Mouse (Mus musculus) spleen, postnatal 14 days (tissue): ENCODE measurements around the gene Atp6v1fnb.

Experiments used
- DNase-seq, 2 experiments: peaks; one replicate each; pipeline ENCODE4 v3.0.0; 2021 to 2022; ENCODE audit warnings: low spot score in 2 of 2

The Atp6v1fnb gene

DNA sequence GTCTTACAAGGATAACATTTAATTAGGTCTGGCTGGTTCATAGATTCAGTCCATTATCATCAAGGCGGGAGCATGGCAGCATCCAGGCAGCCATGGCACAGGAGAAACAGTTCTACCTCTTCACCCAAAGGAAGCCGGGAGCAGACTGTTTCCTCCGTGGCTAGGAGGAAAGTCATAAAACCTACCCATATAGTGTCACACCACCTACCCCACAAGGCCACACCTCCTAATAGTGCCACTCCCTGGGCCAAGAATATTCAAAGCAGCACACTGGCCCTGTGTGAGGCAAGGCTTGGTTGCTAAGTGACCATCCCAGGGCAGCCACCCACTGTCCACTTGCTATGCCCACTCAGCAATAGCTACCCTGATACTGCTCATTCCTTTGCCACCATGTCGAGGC lies at the start of gene Atp6v1fnb:
Gene Atp6v1fnb, plus strand, starts transcription at position 301 of the 400 bp plus-strand sequence.
- DNase-seq = no peak

DNA sequence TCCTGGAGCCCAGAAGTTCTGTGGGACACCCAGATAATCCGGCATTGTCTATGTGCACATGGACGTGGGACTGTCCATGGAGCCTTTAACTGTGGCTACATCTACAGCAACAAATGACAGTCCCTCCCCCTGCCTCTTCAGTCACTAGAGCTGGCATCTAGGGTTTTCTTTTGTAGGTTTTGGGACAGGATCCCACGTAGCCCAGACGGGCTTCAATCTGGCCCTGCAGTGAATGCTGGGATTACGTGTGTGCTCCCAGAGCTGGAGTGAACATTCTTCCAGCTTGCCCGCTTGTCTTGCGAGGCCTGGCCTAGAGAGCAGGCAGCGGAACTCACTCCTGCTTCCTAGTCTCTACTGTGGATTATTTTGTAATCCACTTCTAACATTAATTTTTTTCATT lies 46.1 kb upstream of the Atp6v1fnb start:
- DNase-seq = no peak

DNA sequence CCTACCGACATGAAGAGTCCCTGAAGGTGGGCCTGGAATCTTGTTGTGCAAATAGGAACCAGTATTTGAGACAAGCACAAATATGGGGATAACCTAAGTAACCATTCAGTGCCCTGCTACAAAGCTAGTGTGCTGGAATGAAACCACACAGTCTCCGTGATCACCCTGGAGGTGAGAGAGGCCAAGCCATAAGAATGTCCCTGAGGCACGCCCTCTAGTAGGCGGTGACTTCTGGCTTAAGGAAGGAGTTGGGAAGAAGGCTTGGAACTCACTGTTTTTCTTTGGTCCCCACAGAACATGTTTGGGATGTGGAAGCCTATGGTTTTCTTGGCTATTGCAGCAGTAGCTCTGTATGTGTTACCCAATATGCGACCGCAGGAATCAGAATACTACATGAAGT lies 44.9 kb upstream of the Atp6v1fnb start:
- DNase-seq = no peak

DNA sequence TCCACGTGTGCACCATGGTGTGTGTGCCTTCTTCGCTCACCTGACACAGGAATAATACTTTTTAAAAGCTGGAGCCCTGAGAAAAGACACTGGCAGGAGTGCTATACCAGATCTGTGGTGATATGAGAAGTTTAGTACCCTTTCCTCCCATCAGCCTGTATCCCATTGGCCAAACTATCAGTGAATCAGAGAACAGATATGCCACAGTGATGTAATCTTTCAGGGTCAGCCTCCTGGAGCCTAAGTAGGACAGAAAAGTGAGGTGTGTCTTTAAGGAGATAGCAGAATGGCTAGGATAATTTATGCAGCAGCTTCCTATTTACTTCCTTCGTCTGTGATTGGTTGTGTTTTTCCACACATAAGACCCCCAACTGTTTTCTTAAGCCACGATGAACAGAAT lies 43.1 kb upstream of the Atp6v1fnb start:
- no peak for DNase-seq

DNA sequence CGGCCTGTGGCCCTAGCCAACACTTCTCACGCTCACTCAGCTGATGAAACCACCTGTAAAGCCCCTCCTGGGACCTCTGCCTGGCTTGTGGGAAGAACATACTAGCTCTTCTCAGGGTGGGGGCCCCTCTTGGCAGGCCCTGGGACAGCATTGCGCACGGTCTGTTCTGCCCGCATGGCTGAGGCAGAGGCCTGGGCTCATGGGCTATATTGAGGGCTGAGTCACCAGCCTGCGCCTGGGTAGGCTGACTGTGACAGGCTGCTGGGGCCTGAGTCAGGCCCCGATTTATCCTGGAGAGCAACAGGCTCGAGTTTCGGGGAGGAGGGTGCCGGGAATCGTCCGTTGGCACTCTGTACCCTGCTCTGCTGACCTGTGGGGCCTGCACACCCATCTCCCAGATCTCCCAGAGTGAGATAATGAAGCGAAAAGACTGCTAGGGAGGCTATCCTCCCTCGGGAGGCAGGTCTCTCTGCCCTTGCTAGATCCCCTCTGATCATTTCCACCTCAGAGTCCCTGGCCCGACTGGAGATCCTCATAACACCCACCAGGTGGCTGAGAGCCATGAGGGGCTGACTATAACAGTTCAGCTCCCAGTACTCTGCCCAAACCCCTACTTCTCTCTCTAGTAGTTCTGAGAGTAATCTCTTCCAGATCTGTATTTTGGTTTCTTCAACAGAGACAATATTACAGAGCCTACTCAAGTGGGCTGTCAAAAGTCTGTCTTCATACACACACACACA lies 40.4 kb upstream of the Atp6v1fnb start:
- no peak for DNase-seq

DNA sequence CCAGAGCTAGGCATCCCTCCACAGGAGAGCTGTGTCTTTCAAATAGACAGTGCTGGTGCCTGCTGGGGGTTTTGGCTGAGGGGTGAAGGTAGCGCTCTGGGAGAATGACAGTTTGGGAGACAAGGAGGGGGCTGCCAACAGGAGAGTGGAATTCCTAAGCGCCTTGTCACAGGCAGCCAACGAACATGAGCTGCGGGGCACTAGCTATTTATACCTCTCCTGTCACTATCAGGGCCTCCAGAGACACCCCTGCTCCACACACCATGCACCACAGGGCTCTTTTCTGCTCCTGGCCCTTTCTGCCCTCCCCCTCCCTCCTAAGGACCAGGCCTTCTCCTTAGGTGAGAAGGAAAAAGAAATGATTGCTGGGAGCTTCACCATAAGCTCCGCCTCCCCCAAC lies 39.8 kb upstream of the Atp6v1fnb start:
- DNase-seq = no peak

DNA sequence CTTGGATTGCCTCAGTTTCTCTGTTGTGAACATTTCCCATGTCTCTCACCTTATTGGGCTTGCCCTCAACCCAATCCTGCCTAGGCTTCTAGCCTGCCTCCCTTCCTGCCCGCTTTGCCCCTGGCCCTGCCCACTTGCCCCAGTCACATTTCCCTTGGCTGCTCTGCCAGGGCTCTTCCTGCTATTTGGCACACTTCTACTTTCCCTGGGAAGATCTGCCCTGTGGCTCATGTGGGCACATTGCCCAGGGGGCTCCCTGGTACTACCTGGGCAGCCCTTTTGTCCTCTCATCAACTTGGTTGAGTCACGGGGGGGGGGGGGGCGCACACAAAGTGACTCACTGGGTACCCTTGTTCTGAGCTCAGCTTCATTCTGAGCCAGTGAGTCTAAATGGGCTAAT lies 39.1 kb upstream of the Atp6v1fnb start:
- no peak for DNase-seq

DNA sequence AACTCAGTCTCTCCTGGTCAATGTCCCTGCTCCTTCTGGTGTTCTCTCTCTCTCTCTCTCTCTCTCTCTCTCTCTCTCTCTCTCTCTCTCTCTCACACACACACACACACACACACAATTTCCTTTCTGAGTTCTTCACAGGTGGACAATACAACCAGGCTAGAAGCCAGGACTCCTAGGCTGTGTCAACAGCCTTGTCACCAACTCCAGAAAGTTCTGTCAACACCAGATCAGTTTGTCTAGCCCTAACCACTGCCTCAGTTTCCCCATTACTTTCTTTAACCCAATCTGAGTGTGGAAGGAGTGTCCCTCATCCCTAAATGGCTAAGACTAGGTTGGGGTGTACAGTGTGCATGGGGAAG lies 38.6 kb upstream of the Atp6v1fnb start:
- no peak for DNase-seq

DNA sequence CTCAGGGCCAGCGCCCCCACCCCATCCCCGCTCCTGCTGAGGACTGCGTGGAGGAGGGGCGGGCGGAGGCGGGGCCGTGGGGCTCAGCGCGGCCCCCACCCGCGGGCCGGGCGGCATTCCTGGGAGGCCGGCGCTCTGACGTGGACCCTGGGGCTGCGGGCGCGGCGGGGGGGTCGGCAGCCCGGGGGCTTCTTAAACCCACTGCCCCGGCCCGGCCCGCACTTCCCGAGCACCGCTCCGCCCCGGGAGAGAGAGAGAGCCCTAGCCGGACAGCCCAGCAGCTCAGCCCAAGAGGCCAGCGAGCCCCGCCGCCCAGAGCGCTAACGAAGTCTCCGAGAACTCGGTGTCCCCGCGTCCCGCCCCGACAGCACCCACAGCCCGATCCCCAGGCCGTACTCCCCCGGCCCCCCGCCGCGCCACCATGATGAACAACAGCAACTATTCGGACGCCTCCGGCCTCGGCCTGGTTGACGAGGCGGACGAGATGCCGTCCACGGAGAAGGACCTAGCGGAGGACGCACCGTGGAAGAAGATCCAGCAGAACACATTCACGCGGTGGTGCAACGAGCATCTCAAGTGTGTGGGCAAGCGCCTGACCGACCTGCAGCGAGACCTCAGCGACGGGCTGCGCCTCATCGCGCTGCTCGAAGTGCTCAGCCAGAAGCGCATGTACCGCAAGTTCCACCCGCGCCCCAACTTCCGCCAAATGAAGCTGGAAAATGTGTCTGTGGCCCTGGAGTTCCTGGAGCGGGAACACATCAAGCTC lies 38.0 kb upstream of the Atp6v1fnb start, which contains the start of gene Flnc:
Gene Flnc, plus strand, starts transcription at position 219 of the 766 bp plus-strand sequence.
- no peak for DNase-seq

DNA sequence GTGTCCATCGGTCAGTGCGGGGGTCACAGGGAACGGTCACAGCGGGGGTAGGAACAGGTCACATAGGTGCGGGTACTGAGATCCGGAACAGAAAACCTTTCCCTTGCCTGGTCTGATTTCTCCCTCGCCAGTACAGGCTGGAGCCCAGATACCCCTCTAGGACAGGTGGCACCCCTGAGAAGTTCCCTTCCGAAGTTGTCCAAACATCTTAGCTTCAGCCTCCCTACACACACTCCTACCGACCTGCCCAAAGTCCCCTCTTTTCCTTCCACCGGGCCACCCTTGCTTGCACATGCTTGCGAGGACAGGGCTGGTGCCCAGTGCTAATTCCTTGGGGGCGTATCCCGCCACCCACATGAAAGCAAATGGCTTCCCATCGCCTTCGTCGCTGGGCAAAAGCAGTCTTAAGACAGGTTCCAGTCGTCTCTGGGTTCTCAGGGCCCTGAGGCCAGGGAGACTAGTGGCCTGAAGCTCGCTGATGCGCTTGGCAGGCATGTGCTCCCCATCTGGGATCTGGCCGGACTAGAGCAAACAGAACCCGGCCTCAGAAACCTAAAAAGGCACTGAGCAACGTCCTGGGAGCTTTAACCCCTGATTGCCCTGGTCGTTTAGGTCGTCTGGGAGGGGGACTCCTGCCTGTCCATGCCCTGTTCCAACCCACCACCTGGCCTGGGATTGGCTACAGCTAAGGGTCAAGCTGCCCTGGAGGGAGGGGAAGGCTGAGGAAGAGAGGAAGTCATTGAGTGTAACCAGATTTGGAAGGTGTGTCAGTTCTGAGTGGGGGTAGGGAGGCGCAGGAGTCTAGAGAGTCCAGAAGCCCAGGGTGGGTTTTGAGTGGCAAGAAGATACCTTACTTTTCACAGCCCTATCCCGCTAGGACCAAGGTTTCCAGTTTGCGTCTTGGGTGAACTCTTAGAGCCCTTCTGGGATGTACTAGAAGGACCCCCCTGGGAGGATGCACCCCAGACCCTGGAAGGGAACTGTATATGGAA lies 37.1 kb upstream of the Atp6v1fnb start:
- no peak for DNase-seq

DNA sequence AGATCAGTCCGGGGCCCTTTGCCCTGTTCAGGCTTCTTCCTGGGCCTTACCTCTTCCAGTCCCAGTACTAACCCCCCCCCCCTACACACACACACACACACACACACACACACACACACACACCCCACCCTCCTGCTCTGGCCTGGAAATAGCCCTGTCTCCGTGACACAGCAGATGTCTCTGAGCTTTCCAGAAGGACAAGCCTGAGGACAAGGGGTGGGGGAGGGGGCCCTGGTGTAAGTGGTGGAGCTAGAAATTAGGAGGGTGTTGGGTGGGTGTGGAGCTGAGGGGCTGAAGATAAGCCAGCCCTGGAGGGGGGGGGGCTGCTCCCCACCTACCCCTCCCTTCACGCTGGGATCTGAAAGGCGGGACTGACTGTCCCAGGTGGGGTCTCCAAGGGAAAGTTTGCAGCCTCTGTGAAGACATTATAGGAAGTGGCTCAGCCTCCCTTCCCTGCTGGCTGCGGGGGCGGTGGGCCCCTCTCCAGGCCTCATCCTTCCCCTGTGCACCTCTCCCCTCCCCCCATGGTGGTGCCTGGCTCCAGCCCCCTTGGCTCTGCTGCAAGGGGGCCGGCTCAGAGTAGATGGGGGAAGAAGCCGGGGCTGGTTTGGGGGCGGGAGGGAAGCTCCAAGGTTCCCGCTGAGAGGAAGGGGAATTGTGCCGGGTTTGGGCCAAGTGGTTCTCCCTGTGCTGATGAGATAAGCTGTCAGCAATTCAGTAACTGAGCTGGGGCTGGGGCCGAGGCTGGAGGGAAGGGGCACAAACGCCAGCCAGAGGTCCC lies 36.1 kb upstream of the Atp6v1fnb start:
- no peak for DNase-seq

DNA sequence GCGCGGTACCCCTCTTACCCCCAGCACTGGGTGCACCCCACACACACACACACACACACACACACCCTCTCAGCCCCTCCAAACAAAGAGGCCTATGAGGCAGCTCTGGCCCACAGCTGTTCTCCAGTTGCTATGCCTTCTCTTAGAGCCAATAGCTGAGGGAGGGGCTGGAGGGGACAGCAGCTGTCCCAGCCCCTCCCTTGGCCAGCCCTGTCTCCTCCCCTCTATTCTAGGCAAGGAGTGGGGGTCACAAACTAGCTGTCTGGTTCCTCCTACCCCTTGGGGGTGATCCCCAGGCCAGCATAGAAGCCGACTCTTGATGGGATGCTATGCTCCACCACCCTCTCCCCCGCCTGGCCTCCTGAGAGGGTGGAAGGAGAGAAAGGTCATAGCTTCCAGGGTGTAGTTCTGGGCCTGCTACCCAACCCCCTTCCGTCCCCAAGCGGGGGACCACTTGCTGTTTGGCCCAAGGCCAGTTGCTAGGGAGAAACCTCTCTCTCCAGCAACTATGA lies 35.2 kb upstream of the Atp6v1fnb start:
- no peak for DNase-seq

DNA sequence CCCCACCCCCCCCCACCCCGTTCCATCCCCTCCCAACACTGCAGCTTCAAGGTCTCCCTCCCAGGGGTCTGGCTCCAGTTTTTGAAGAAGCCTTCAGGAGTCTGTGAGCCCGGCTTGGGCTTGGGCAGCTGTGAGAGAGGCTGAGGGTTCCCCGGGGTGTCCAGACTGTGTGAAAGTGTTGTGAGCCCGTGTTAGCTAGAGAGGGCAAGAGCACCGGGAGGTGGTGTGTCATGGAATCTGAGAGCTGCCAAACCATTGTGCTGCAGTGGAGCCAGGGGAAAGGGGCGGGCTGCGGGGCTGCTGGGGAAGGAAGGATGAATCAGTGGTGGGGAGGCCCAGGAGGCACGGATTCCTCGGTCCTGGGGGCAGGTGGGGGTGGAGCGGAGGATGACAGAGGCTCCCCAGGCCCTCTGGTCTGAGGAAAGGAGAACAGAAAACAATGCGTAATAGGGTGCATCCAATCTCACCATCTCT lies 34.7 kb upstream of the Atp6v1fnb start:
- no peak for DNase-seq

DNA sequence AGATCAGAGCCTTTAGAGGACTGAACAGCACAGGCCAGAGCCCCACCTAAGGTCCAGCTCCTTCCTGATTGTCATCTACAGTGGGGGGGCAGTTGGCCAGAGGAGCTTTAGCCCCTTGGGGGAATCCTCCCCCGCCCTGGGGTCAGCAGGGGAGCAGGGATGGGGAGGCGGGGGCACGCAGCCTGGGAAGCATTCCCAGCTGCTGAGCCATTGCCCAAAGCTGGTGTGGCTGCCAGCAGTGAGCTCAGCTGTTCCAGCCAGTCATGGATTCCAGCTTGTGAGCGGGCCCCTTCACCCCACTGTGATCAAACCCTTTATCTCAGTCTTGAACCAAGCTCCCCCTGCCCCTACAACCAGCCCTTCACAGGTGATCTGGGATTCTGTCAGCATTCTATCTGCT lies 32.0 kb upstream of the Atp6v1fnb start:
- no peak for DNase-seq

DNA sequence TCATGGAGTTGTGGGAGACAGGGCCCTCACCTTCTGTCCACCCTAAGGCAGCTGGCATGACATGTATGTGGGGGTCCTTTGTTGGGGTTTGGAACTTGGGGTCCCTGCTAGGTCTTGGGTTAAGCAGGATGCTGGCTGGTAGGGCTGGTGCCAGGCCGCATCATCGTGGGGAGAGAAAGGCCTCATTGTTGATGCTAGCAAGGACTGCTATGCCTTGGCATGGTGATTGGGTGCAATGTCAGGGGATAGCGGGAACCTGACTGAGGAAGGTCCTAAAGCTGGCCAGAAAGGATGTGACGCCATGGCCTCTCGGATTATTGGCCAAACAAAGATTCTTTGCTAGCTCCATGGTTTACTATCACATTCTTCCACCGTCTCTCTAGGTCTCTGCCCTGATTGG lies 31.4 kb upstream of the Atp6v1fnb start:
- no peak for DNase-seq

DNA sequence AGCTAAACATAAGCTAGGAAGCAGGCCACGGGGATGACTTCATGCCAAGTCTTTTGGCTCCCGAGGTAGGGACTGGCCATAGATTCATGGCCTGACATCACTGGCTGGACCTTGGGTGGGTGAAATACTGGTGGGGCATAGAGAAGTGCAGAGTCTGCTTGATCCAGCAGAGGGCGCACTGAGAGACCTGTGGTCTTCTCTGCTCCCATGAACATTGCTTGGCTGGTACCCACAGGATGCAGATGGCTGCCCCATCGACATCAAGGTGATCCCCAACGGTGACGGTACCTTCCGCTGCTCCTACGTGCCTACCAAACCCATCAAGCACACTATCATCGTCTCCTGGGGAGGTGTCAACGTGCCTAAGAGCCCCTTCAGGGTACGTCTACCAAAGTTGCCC lies 26.5 kb upstream of the Atp6v1fnb start:
- DNase-seq = peak in 1 of 2 experiments; percentile 33

DNA sequence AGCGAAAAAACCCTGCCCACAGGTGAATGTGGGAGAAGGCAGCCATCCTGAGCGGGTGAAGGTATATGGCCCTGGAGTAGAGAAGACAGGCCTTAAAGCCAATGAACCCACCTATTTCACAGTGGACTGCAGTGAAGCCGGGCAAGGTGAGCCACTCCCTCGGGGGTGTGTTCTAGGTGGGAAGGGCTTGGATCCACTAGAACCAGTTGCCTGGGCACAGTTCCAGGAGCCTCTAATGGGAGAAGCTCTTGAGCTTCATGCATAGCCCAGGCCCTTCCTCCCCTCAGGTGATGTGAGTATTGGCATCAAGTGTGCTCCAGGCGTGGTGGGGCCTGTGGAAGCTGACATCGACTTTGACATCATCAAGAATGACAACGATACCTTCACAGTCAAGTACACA lies 25.9 kb upstream of the Atp6v1fnb start:
- no peak for DNase-seq

DNA sequence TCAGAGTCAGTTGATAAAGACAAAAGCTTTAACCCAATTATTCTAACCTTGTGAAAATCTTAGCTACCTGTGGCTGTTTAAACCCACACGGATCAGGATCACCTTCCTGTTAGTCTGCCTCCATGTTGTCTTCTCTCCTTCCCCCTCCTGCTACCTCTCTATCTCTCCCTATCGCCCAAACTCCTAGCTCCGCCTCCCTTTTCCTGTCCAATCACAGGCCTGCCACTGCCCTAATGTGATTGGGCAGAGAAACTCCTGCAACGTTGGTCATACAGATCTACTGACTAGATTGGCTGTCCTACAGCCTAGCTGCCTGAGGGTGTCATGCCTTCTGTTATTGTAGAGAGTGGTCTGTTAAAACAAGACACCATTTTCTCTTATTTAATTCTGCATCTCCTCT lies 21.4 kb upstream of the Atp6v1fnb start:
- no peak for DNase-seq

DNA sequence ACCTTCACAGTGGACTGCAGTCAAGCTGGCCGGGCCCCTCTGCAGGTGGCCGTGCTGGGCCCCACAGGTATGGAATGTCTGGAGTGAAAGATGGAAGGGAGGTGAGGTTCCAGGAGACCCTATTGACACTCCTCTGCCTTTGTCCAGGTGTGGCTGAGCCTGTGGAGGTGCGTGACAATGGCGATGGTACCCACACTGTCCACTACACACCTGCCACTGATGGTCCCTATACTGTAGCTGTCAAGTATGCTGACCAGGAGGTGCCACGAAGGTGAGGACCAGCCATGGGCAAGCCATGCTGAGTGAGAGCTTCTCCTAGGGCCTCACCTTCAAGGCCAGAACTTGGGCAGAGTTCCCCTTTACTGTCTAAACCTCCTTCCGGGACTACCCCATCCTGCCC lies 20.6 kb upstream of the Atp6v1fnb start:
- no peak for DNase-seq

DNA sequence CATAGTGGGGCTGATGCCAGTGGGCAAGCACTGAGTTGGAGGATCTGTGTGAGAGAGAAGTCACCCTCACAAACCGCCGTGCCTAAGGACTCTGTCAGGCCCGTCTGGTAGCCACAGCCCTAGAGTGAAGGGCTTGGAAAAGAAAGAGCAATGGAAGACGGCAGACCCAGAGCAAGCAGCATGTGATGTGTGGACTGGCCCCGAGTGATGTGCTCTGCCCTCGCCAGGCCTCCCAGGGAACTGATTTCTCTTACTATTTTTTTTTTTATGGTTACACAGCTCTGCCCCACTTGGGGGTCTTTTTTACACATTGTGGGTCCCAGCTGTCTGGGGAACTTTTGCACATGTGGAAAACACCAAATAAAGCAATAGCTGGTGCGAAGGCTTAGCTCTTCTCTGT lies 9.7 kb upstream of the Atp6v1fnb start:
- DNase-seq = no peak

DNA sequence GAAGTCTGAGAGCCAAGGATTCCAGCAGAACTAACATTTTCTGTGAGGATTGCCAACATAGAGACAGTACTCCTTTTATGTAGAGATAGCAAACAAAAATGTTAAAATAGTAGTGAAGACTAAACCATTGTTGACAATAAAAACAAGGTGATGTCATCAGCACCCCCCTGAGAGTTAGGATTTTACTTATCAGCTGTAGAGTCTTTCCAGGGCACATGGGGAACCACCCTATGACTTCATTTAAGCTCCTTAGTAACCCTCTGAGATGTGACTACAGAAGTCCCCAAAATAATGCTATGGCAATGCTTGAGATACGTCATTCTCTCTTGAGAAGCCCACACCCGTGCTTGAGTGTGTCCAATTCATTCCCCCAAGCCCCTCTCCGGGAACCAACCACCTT lies 7.8 kb upstream of the Atp6v1fnb start:
- DNase-seq = no peak
